Mouse (Mus musculus) adrenal gland, postnatal 4 days (tissue): ENCODE data around the gene Lysmd1. TPM values are rescaled to one million over a fixed set of nuclear protein-coding genes. Genes with fewer than 3 reads are reported as not detected.

Experiments used
- DNase-seq, 2 experiments: peaks; one replicate each; pipeline ENCODE4 v3.0.0; 2021 to 2022; ENCODE audit warnings: low spot score in 2 of 2, mixed read lengths in 2 of 2
- microRNA-seq: library from miRNA; unstranded; fragments of <30 nt; microRNA quantifications from one replicate; pipeline ENCODE4 v1.2.0, GENCODE M21; 2021
- total RNA-seq, 2 experiments: library from RNA; stranded (reverse); gene quantifications; 2 replicates each; pipeline ENCODE4 v1.2.3; 2021

Gene Lysmd1
- total RNA-seq, 2 experiments from 2014 or later: 10.7 to 11.5 TPM

DNA sequence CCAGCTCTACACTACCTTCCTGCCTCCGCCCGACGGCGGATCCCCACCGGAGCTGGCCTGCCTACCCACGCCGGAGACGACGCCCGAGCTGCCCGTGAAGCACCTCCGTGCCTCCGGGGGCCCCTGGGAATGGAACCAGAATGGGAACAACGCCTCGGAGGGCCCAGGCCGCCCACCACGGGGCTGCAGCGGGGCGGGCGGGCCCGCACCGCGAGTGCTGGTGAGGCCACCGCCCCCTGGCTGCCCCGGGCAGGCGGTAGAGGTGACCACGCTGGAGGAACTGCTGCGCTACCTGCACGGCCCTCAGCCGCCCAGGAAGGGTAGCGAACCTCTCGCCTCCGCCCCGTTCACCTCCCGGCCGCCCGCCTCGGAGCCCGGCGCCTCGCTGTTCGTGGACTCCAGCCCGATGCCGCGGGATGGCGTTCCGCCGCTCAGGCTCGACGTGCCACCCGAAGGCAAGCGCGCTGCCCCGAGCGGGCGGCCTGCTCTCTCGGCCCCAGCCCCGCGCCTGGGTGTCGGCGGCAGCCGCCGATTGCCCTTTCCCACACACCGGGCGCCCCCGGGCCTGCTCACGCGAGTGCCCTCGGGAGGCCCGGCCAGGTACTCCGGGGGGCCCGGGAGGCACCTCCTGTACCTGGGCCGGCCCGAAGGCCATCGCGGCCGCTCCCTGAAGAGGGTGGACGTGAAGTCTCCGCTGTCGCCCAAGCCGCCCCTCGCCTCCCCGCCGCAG is 38.8 kb downstream of the Lysmd1 start:
- peak in 1 of 2 experiments; percentile 18 for DNase-seq

DNA sequence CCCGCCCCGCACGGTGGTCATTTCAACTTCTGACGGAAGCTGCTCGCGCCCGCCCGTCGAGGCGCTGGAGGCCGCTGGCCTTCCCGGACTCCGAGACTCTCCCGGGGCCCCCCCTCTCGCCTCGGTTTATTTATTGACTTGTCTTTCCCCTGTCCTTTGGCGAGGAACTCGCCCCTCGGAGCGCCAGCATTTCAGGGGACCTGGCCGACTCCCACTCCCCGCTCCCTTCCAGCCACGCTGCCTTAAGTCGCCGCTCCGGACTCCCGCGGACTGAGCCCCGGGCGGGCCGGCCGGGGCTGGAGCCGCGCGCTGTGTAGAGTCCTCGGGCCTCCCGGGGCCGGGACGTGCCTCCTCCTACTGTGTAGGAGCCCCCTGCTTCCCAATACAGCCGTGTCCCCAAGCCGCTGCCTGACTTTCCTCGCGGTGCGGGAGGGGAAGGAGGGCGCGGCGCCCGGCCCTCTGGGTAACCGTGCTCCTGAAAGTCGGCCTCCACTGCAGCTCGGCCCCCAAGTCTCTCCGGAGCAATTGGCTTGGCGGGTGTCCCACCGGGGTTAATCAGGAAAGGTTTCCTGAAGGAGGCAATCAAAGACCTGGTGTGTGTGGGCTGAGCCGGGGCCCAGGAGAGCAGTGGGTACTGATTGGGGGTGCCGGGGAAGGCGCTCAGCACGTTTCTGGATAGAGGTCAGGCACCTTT is 39.5 kb downstream of the Lysmd1 start:
- DNase-seq: no peak

DNA sequence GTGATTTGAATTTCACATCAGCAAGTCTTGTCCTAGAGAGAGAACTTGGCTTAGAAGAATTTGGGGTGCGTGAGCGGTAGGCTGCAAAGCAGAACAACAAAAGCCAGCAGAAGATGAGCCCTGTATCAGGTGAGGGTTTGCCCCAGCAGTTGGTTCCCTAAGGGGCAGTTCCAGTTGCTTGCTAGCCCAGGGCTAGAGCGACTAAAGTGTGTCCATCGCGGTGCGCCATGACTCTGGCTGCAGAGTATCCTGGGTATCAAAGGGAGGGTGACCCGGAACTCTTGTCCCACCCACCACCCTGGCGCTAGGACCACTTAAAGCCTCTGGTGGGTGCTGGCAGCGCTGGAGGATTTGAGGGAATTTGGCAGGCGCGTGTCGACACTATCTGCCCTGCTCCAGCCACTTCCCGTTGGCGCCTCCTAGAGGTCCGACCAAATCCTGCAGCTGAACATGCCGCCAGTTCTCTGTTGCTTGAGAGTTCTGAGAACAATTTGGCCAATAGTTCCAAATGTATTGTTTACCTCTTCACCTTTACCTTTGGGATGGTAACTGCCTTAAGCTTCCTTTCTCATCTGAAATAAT is 40.2 kb downstream of the Lysmd1 start:
- peak; percentile 56 to 76 for DNase-seq

DNA sequence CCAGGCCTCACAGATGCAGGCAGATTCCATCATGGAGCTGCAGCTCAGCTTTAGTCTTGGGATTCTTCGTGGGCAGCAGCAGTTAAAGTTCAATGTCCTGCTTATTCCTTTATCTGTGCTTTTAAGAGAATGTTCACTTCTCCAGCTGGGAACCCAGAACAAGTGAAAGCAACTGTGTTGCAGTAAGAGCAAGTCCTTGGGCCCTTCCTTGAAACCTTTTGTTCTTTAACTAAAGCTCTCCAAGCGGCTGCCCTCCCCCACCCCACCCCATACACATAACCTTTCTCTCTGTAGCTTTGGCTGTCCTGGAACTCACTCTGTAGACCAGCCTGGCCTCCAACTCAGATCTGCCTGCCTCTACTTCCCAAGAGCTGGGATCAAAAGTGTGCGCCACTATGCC is 42.6 kb downstream of the Lysmd1 start:
- DNase-seq: no peak

DNA sequence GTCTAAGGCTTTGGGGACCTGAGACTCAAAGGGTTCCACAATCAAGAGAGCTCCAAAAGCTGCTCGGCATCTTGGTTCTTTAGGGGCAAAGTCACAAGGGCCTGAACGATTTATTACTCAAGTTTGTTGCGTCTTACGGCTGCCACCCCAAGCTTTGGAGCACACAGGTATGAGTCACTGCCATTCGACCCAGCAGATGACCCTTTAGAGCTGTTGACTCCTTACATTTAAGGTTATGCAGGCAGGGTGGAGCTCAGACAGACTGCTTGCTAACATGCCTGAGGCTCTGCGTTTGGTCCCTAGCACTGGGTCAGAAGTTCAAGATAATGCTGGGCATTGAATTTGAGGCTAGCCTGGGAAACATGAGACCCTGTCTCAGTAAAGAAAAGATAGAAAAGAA is 43.7 kb downstream of the Lysmd1 start:
- no peak for DNase-seq

DNA sequence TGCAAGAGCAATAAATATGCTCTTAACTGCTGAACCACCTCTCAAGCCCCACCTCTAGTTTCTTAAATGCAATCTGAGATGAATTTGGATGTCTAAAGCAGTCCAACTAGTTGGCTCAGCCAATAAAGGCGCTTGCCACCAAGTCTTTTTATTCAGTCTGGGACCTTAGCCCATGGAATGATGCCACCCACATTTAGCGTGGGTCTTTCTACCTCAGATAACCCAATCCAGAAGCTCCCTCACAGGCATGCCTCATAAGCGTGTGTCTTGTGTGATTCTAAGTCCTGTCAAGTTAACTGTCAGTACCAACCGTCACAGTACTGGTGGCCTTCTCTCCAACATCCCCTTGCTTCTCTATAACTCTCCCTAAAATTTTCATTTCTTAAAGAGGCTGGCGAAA is 45.1 kb downstream of the Lysmd1 start:
- DNase-seq: no peak

DNA sequence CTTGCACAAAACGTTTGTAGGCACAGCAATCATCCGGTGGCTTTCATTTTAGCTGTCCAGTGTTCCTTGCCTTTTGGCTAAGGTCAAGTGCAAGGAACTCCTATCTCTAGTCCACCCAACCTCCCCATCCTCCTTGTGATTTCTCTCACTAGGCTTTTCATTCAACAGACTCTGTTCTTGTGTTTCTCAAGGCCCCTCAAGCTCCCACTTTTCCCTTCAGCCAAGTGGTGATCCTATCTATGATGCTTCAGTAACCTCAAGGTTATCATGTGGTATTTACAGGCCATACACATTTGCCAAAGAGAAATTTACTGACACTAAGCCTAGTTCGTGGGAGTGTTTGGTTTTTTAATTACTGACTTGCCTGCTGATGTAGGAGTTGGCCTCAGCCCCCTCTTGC is 46.0 kb downstream of the Lysmd1 start:
- DNase-seq: no peak

DNA sequence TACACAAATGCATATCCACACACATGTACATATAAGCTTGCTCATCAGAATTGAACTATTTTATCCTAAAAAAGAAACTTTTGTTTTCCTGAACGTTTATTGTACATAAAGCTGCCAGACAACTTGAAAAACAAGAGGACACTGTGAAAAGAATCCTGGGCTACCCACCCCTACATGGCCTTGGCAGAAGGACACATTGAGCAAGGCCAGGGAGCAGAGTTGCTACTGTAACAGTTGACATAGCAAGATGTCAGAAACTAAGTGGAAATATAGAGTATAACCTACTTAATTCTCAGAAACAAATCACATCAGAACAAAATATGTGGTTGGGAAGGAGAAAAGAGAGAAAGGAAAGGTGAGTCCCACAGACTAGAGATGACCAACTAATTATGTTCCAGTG is 48.0 kb downstream of the Lysmd1 start:
- DNase-seq: no peak

DNA sequence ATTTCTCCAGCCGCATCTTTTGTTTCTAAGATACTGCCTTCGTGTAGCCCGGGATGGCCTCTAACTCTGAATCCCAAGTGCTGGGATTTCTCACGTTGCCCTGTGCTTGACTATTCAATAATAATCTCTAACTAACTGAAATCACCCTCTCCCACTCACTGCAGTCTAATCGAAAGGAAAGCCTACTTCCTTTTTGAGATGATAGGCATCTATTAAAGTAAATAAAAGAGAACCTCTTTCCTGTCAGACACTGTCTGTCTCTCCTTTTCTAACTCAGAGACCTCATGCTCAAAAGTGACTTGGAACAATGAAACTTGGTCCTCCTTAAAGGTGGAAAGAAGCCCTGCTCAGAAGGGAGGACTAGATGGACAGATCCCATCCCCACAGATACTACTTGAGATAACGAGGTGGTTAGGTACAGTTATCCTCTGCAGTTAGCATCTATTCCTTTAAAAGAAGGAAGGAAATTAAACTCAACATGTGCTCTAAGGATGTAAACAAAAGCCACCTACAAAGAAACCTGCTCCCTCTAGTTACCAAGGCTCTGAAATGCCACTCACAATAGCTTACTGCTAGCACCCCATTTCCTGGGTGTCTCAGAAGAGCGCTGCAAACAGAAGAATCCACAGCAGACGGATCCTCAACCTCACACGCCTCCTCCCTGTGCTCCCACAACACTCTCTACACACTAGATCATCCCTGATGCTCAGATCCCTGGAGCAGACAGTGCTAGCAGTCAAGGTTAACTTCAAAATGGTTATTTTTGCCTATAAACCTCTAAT is 51.1 kb downstream of the Lysmd1 start:
- DNase-seq: no peak

DNA sequence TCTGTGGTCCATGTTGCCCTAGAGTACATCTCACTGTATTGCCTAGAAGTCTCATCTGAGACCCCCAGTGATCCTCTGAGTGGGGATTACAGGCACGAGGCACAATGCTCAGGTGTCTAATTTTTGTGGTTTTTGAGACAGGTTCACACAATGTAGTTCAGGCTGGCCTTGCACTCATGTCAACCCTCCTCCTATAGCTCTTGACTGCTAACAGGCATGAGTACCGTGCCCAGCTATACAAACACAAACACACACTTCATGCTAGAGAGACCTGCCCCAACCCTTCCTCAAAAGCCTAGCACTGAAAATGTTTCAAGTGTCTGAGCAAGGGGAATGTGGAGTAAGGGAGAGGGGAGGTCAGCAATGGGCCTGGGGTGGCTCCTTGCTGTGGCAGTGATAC is 52.2 kb downstream of the Lysmd1 start:
- no peak for DNase-seq

DNA sequence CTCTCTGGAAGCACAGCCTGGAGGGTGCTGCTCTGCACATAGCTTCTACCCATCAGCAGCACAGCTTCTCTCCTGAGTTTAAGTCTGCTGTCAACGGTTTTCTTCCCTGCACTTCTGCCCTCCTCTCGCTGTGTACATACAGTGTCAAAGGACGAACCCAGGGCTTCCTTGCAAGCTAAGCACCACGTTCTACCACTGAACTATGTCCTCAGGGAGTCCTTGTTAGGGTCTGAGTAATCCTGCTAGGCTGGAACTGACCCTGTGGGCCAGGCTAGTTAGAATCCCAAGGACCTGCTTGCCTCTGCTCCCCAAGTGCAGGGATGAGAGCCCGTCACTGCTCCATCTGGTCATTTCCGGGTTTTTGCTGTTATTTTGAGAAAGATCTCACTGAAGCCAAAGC is 53.0 kb downstream of the Lysmd1 start:
- no peak for DNase-seq

Small RNA genes lying within 50 kb of the gene (microRNA-seq; reads per million reads assigned to microRNA genes)
- gene Mir8099-1: not detected

Other genes with a start within 250 kb of the Lysmd1 start
- 100 to 1,000 TPM; 326 to 345 TPM for gene Psmb4, start 247.1 kb upstream of the Lysmd1 start, total RNA-seq
- 10 to 100 TPM; 50.8 to 55.9 TPM for gene Selenbp1, start 201.0 kb upstream of the Lysmd1 start, total RNA-seq
- 10 to 100 TPM; 35.8 to 37.6 TPM for gene Rfx5, start 180.0 kb upstream of the Lysmd1 start, total RNA-seq
- gene Pi4kb, start 159.4 kb upstream of the Lysmd1 start, total RNA-seq: 10 to 100 TPM; 51.8 to 56.2 TPM
- gene Zfp687, start 118.6 kb upstream of the Lysmd1 start, total RNA-seq: 10 to 100 TPM; 76.5 to 81.4 TPM
- gene Psmd4, start 91.5 kb upstream of the Lysmd1 start, total RNA-seq: 100 to 1,000 TPM; 243 to 263 TPM
- 10 to 100 TPM; 51.6 to 54.5 TPM for gene Pip5k1a, start 27.2 kb upstream of the Lysmd1 start, total RNA-seq
- 10 to 100 TPM; 89.3 to 93.0 TPM for gene Vps72, start 23.1 kb upstream of the Lysmd1 start, total RNA-seq
- 1 to 10 TPM; 3.7 to 7.8 TPM for gene Tmod4, start 9.6 kb upstream of the Lysmd1 start, total RNA-seq
- gene Scnm1, start 77 bp upstream of the Lysmd1 start, total RNA-seq: 10 to 100 TPM; 53.4 to 53.9 TPM
- 1 to 10 TPM; 2.9 to 3.4 TPM for gene Tnfaip8l2, start 8.3 kb downstream of the Lysmd1 start, total RNA-seq
- gene Sema6c, start 26.4 kb downstream of the Lysmd1 start, total RNA-seq: 10 to 100 TPM; 15.3 to 15.4 TPM
- gene Gabpb2, start 83.8 kb downstream of the Lysmd1 start, total RNA-seq: 10 to 100 TPM; 33.0 to 35.0 TPM
- gene Cdc42se1, start 94.6 kb downstream of the Lysmd1 start, total RNA-seq: 10 to 100 TPM; 82.6 to 93.1 TPM
- 10 to 100 TPM; 18.5 to 26.7 TPM for gene Mllt11, start 98.1 kb downstream of the Lysmd1 start, total RNA-seq
- under 1 TPM; 0.17 to 0.25 TPM for gene Gm128, start 107.5 kb downstream of the Lysmd1 start, total RNA-seq
- under 1 TPM in 1 of 2 experiments, not detected in 1; 0.90 TPM for gene Bnipl, start 117.1 kb downstream of the Lysmd1 start, total RNA-seq
- gene Mindy1, start 147.3 kb downstream of the Lysmd1 start, total RNA-seq: 100 to 1,000 TPM; 127 to 130 TPM
- gene Prune1, start 148.0 kb downstream of the Lysmd1 start, total RNA-seq: 10 to 100 TPM; 31.6 to 32.7 TPM
- 1 to 10 TPM; 1.1 to 1.3 TPM for gene Anxa9, start 173.1 kb downstream of the Lysmd1 start, total RNA-seq
- 100 to 1,000 TPM; 145 to 147 TPM for gene Cers2, start 180.7 kb downstream of the Lysmd1 start, total RNA-seq
- gene Setdb1, start 223.1 kb downstream of the Lysmd1 start, total RNA-seq: 10 to 100 TPM; 39.0 to 41.1 TPM